Mouse (Mus musculus): Measurements from ENCODE around the gene Slc29a4. TPM values are rescaled to one million over a fixed set of nuclear protein-coding genes. Genes with fewer than 3 reads are reported as not detected.
A peak's percentile ranks its signal among the peaks of the same experiment; 100 is the strongest.

The Slc29a4 gene
- total RNA-seq, 4 experiments from 2014 or later: 0.29 TPM; not detected in 3

- DNase-seq (ENCODE audit: low spot score in 2 of 2): no peak
These were observed 3.9 kb downstream of the Slc29a4 start for GRCm38 (mm10) chr5:142696258-142696657.

GRCm38 (mm10) chr5:142696865-142697264 lies 4.6 kb downstream of the Slc29a4 start:
- no peak for DNase-seq (ENCODE audit: low spot score in 2 of 2)

GRCm38 (mm10) chr5:142697742-142698141 lies 5.4 kb downstream of the Slc29a4 start:
- DNase-seq (ENCODE audit: low spot score in 2 of 2): no peak

- DNase-seq (ENCODE audit: low spot score in 2 of 2): no peak
These were observed 8.7 kb downstream of the Slc29a4 start for GRCm38 (mm10) chr5:142700842-142701589.

- DNase-seq (ENCODE audit: low spot score in 2 of 2): no peak
These were observed 9.6 kb downstream of the Slc29a4 start for GRCm38 (mm10) chr5:142701651-142702510.

GRCm38 (mm10) chr5:142702511-142703138 lies 10.3 kb downstream of the Slc29a4 start:
- no peak for DNase-seq (ENCODE audit: low spot score in 2 of 2)

- DNase-seq (ENCODE audit: low spot score in 2 of 2): no peak
These were observed 11.3 kb downstream of the Slc29a4 start for GRCm38 (mm10) chr5:142703569-142703968.

GRCm38 (mm10) chr5:142707709-142708108 lies 15.4 kb downstream of the Slc29a4 start:
- DNase-seq (ENCODE audit: low spot score in 2 of 2): no peak

GRCm38 (mm10) chr5:142709436-142709835 lies 17.1 kb downstream of the Slc29a4 start:
- no peak for DNase-seq (ENCODE audit: low spot score in 2 of 2)

GRCm38 (mm10) chr5:142712373-142712772 lies 20.1 kb downstream of the Slc29a4 start:
- no peak for DNase-seq (ENCODE audit: low spot score in 2 of 2)

- DNase-seq (ENCODE audit: low spot score in 2 of 2): no peak
These were observed 21.7 kb downstream of the Slc29a4 start for GRCm38 (mm10) chr5:142713966-142714365.

GRCm38 (mm10) chr5:142715059-142715458 lies 22.7 kb downstream of the Slc29a4 start:
- no peak for DNase-seq (ENCODE audit: low spot score in 2 of 2)

- DNase-seq (ENCODE audit: low spot score in 2 of 2): no peak
These were observed 23.7 kb downstream of the Slc29a4 start for GRCm38 (mm10) chr5:142716056-142716455.

- peak; percentile 53 to 60 for DNase-seq (ENCODE audit: low spot score in 2 of 2)
These were observed 25.7 kb downstream of the Slc29a4 start for GRCm38 (mm10) chr5:142718037-142718436.

- DNase-seq (ENCODE audit: low spot score in 2 of 2): no peak
These were observed 26.2 kb downstream of the Slc29a4 start for GRCm38 (mm10) chr5:142718486-142718885.

GRCm38 (mm10) chr5:142719897-142720296 lies 27.6 kb downstream of the Slc29a4 start:
- DNase-seq (ENCODE audit: low spot score in 2 of 2): no peak

- DNase-seq (ENCODE audit: low spot score in 2 of 2): peak in 1 of 2 experiments; percentile 44
These were observed 31.3 kb downstream of the Slc29a4 start for GRCm38 (mm10) chr5:142723520-142724133.

- no peak for DNase-seq (ENCODE audit: low spot score in 2 of 2)
These were observed 32.0 kb downstream of the Slc29a4 start for GRCm38 (mm10) chr5:142724265-142724664.

- DNase-seq (ENCODE audit: low spot score in 2 of 2): no peak
These were observed 34.4 kb downstream of the Slc29a4 start for GRCm38 (mm10) chr5:142726748-142727147.

GRCm38 (mm10) chr5:142728301-142728700 lies 36.0 kb downstream of the Slc29a4 start:
- DNase-seq (ENCODE audit: low spot score in 2 of 2): no peak

- DNase-seq (ENCODE audit: low spot score in 2 of 2): no peak
These were observed 38.0 kb downstream of the Slc29a4 start for GRCm38 (mm10) chr5:142730295-142730694.
